Comparison of ENCODE assay signal across 14 mouse cellular contexts in genomic region chr7:122566011-122566410, GRCm38 (mm10).
"Had no signal": no experiment of that assay in that cellular context is flagged by ENCODE, and none has a peak within 500 bp of the region (broad histone marks: within the 10 kb centered on the region; RNA-seq: fewer than 3 reads in every experiment).

No protein-coding gene starts in this region.

- H3K4me3 ChIP-seq: lung, embryonic 15.5 days; midbrain, embryonic 13.5 days; neural tube, embryonic 12.5 days had no signal

- H3K27me3 ChIP-seq: lung, embryonic 15.5 days; midbrain, embryonic 13.5 days; neural tube, embryonic 12.5 days had no signal

- ATAC-seq: midbrain, embryonic 13.5 days; midbrain, embryonic 16.5 days had no signal

- DNase-seq: lung, postnatal 10 days; lung, postnatal 4 days; right cerebral cortex, postnatal 14 days; right cerebral cortex, postnatal 4 days; spleen, adult 18-20 months; thymus, adult 18-20 months; thymus, postnatal 14 days; thymus, postnatal 36 days had no signal

- H3K27ac ChIP-seq: liver, embryonic 14.5 days; lung, embryonic 15.5 days; midbrain, embryonic 13.5 days; neural tube, embryonic 12.5 days had no signal

- H3K4me1 ChIP-seq: midbrain, embryonic 13.5 days; neural tube, embryonic 12.5 days had no signal

- H3K9me3 ChIP-seq: lung, embryonic 15.5 days; midbrain, embryonic 13.5 days; neural tube, embryonic 12.5 days had no signal

- H3K36me3 ChIP-seq: lung, embryonic 15.5 days; midbrain, embryonic 13.5 days; neural tube, embryonic 12.5 days had no signal

- H3K4me2 ChIP-seq: lung, embryonic 15.5 days; midbrain, embryonic 11.5 days; midbrain, embryonic 13.5 days; neural tube, embryonic 12.5 days had no signal

- H3K9ac ChIP-seq: liver, embryonic 14.5 days; lung, embryonic 15.5 days; midbrain, embryonic 13.5 days; neural tube, embryonic 12.5 days had no signal
